Mouse (Mus musculus) kidney, adult 2 months (tissue): ENCODE data around the gene Tmem79. TPM values are rescaled to one million over a fixed set of nuclear protein-coding genes. Genes with fewer than 3 reads are reported as not detected.
"Not testable (repeated sequence)": the region's sequence is repeated elsewhere in the genome, so short reads cannot be mapped to it uniquely, and the experiment has no call there.

Experiments
- DNase-seq: peaks from one replicate; pipeline ENCODE4 v3.0.0; 2021
- H3K27ac ChIP-seq: fragments of 200-500 bp; 2 replicates; pipeline ENCODE4 v1.5.1; 2012; ENCODE audit warnings: low read depth, low read length, control low read depth, inconsistent platforms; ENCODE audit not compliant: insufficient read depth
- H3K27me3 ChIP-seq: fragments of 200-500 bp; replicated peaks from 2 replicates; pipeline ENCODE4 v1.6.1; 2012; ENCODE audit warnings: mild to moderate bottlenecking, moderate library complexity, low read length, inconsistent platforms; ENCODE audit not compliant: control insufficient read depth, insufficient read depth
- H3K36me3 ChIP-seq: fragments of 200-500 bp; 2 replicates; pipeline ENCODE4 v1.6.1; 2012; ENCODE audit warnings: mild to moderate bottlenecking, moderate library complexity, low read length, inconsistent platforms; ENCODE audit not compliant: control insufficient read depth, insufficient read depth
- H3K4me1 ChIP-seq: fragments of 200-500 bp; 2 replicates; pipeline ENCODE4 v1.6.1; 2011; ENCODE audit warnings: low read length; ENCODE audit not compliant: control insufficient read depth, insufficient read depth
- H3K4me3 ChIP-seq: fragments of 200-500 bp; 2 replicates; pipeline ENCODE4 v1.5.1; 2011; ENCODE audit warnings: mild to moderate bottlenecking, low read depth, low read length, control low read depth; ENCODE audit not compliant: insufficient read depth
- CTCF ChIP-seq: fragments of 200-500 bp; conservative IDR thresholded peaks from 2 replicates; pipeline ENCODE4 v1.5.1; 2011; ENCODE audit warnings: low read depth, mild to moderate bottlenecking, control low read depth, low read length, moderate library complexity, mixed read lengths; ENCODE audit not compliant: insufficient read depth, insufficient read length
- POLR2A ChIP-seq: fragments of 200-500 bp; IDR thresholded peaks from one replicate; pipeline ENCODE4 v1.6.1; 2011; ENCODE audit warnings: low read depth, low read length, control low read depth
- WGBS: fragments of 180-500 bp; shearing (Covaris S2); methylation state at CpG from one replicate; pipeline ENCODE4 v1.1.7; 2018; 5-methylcytosine and 5-hydroxymethylcytosine counted together
- polyA plus RNA-seq: library from polyadenylated mRNA; depleted of rRNA; stranded (reverse); fragments of >200 nt; gene quantifications from 2 replicates; pipeline ENCODE4 v1.2.3, GENCODE M21; 2012

Tmem79 gene
- polyA plus RNA-seq, 1 experiment, result 14.1 TPM

DNA sequence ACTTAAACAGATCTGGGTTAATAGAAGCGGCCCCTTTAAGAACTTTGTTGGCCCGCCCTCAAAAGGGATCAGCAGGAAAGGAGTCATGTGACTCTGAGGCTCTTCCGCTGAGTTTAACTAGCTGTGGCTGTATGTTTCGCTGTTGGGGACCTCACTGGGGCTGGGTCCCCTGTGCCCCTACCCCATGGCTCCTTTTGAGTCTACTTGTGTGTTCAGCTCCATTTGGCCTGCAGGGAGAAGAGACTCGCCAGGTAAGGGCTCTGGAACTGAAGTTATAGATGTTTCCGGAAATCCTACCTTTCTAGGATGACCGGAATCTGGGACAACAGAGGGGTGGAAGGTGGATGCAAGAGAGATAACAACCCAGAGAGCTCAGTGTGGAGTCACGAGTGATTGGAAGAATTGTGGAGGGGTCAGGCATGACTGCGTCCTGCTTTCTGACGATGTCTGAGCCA lies 11.0 kb downstream of the Tmem79 start, which contains the start of gene Glmp:
TSS of gene Glmp (plus strand) at position 73 of the 455 bp plus-strand sequence.
- Histone ChIP-seq H3K4me3 (peak within 1 kb of the TSS; percentile 66), H3K4me1 (no peaks in the 10 kb centered on the region; the same call in 1 of the 2 replicates), H3K36me3 (no peaks in the 10 kb centered on the region; the same call in 1 of the 2 replicates), H3K27ac (peak within 1 kb of the TSS; percentile 8; the same call in 1 of the 2 replicates), H3K27me3 (no peaks in the 10 kb centered on the region)
- 0% methylated on average over 10 of the region's 10 CpGs for whole genome bisulfite sequencing
- peak; percentile 86 for DNase-seq
- TF ChIP-seq POLR2A (no peak), CTCF (no peak)

DNA sequence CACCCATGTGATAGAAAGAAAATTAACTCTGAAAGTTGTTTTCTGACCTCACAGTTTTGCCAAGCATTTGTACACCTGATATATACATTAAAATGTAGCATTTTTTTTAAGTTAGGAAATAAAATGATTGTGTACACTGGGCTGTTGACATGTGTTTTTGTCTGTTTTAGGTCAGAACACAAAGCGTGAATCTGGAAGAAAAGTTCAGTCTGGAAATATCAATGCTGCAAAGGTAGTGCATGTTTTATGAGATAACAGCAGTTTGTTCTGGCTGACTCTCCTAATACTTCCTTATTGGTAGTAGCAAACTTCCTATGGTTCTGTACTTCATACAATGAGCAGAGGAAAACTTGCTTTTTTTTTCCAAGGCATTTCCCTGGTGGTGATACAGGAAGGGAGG lies 36.8 kb downstream of the Tmem79 start:
- Histone ChIP-seq H3K27ac (no peak overlapping the region), H3K27me3 (no peaks in the 10 kb centered on the region), H3K4me1 (peaks cover 6% of the 10 kb centered on the region; the same call in 1 of the 2 replicates), H3K4me3 (no peak overlapping the region), H3K36me3 (peaks cover 13% of the 10 kb centered on the region)
- TF ChIP-seq CTCF (no peak), POLR2A (no peak)
- DNase-seq, result no peak
- 89% methylated on average over 1 of the region's 1 CpGs for whole genome bisulfite sequencing

DNA sequence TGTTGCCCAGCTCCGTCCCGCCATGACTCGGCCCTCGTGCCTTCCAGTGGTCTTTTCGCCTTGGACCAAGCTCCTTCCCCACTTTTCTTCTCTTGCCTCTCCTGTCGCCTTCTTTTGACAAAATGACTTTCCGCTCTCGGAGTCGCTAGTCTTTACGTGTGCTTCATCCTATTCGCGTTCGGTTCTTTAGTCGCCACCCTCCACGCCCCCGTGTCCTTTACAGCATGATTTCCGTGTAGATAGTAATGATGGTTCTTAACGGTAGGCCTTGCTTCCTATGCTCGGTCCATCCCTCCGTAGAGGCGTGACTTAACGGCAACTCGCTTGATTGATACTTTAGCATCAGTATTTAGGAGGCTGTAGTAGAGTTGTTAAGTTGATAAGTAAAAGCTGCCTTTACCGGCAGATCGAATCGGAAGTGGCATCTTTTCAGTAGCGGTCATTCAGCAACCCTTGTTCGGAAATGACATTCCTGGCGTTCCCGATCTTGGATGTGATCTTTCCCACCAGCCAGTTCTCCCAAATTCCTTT lies 38.6 kb downstream of the Tmem79 start:
- H3K4me3 ChIP-seq, result peak overlapping the region; percentile 84
- peaks cover 6% of the 10 kb centered on the region; the same call in 1 of the 2 replicates for H3K4me1 ChIP-seq
- no peaks in the 10 kb centered on the region for H3K27me3 ChIP-seq
- WGBS, result under 1% methylated on average over 30 of the region's 30 CpGs
- H3K27ac ChIP-seq, result peak overlapping the region; percentile 72
- H3K36me3 ChIP-seq, result peaks cover 10% of the 10 kb centered on the region
- DNase-seq, result no peak
- TF ChIP-seq CTCF (no peak), POLR2A (no peak)

DNA sequence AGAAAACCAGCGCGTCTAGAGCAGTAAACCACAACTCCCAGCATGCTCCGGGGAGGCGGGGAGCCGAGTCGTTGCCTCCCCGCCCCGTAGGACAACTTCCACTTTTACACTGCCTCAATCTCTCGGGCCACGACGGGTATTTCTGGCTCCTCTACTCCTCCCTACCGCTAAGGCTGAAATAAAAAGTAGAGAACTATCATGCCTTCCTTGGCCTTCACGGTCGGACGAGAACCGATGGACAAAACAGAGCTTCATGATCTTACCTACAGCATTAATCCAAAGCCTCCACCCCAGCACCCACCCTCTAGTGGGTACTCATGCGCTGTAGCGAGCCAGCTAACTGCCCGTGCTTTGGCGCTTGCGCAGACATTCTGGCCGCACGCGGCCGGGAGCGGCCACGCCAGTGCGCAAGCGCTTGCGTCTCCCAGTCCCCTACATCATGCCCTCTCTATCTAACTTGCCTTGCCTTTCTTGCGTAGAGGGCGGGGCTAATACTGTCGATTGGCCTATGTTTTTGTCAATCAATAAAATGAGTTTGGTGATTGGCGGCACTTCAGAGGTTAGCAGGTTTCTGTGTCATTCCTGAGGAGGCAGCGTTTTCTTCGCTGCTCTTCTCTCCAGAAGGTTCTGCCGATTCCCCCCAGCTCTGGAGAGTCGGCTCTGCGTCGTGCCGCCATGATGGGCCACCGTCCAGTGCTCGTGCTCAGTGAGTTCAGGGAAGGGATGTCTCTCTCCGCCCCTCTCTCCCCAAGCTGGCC lies 39.2 kb downstream of the Tmem79 start, which contains the start of the genes Tsacc and Cct3:
TSS of gene Tsacc (minus strand) at position 439 of the 758 bp plus-strand sequence.
TSS of gene Cct3 (plus strand) at position 556 of the 758 bp plus-strand sequence.
- H3K4me1 ChIP-seq, result peaks cover 6% of the 10 kb centered on the region; the same call in 1 of the 2 replicates
- no peaks in the 10 kb centered on the region for H3K27me3 ChIP-seq
- peak within 1 kb of the TSS; percentile 84 for H3K4me3 ChIP-seq
- WGBS, result under 1% methylated on average over 44 of the region's 44 CpGs
- H3K27ac ChIP-seq, result peak within 1 kb of the TSS; percentile 94
- peaks cover 7% of the 10 kb centered on the region for H3K36me3 ChIP-seq
- DNase-seq, result peak; percentile 100
- TF ChIP-seq POLR2A, result peak; percentile 72
- 0 out of 2 replicates have a peak, but pooled peaks have one; percentile 7 for TF ChIP-seq CTCF

DNA sequence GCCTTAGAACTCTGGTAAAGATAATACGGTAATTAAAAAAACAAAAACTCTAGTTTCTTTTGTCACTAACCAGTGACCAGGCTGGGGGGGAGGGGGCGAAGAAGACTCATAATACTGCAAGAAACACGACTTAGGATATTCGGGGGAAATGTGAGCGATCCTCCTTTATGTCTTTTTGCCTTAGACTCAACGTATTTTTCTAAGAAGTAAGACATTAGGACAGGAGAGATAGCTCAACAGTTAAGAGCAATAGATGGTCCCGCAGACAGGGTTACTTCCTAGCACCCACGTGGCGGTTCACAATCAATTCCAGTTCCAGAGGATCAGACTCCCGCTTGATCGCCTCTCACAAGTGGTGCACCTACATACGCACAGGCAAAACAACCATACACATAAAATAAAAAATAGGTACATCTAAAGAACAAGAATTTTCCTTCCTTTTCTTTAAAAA lies 39.8 kb downstream of the Tmem79 start:
- H3K4me3 ChIP-seq, result peak overlapping the region; percentile 74
- H3K4me1 ChIP-seq, result peaks cover 6% of the 10 kb centered on the region; the same call in 1 of the 2 replicates
- TF ChIP-seq CTCF, result no peak
- no peak for TF ChIP-seq POLR2A
- H3K36me3 ChIP-seq, result peaks cover 7% of the 10 kb centered on the region
- no peak overlapping the region for H3K27ac ChIP-seq
- 2% methylated on average over 12 of the region's 12 CpGs for WGBS
- DNase-seq, result no peak
- H3K27me3 ChIP-seq, result no peaks in the 10 kb centered on the region

DNA sequence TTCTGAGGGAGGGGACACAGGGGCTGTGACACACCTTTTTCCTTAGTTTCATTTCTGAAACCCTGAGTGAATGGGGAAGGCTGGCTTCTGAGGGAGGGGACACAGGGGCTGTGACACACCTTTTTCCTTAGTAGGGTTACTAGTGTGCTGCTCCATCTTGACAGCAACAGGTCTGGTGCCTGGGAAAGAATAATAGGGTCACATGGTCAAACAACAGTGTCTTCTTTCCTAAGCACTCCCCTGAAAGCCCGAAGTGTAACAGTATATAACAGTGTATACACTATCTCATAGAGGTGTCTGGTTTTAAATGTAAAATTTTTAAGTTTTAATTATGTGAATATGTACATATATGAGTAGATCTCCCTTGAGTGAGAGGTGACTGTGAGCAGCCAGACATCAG lies 40.7 kb downstream of the Tmem79 start:
- not testable (repeated sequence) for H3K4me1 ChIP-seq, H3K4me3 ChIP-seq, H3K36me3 ChIP-seq, H3K27me3 ChIP-seq, DNase-seq, H3K27ac ChIP-seq
- WGBS, result 38% methylated on average over 1 of the region's 1 CpGs

DNA sequence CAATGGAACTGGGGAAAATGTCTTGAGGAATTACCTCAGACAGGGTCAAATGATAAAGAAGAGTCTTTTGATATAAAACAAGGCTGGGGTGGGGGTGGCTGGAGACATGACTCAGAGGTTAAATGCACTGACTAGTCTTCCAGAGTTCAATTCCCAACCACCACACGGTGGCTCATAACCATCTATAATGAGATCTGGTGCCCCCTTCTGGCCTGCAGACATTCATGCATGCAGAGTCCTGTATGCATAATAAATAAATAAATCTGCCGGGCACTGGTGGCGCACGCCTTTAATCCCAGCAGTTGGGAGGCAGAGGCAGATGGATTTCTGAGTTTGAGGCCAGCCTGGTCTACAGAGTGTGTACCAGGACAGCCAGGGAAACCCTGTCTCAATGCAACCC lies 44.0 kb downstream of the Tmem79 start:
- H3K27ac ChIP-seq, result no peak overlapping the region
- H3K4me1 ChIP-seq, result peaks cover 3% of the 10 kb centered on the region; the same call in 1 of the 2 replicates
- 32% methylated on average over 4 of the region's 4 CpGs for WGBS
- no peak for TF ChIP-seq POLR2A
- peak; percentile 47 for TF ChIP-seq CTCF
- no peaks in the 10 kb centered on the region for H3K36me3 ChIP-seq
- H3K4me3 ChIP-seq, result no peak overlapping the region
- peak; percentile 34 for DNase-seq
- H3K27me3 ChIP-seq, result no peaks in the 10 kb centered on the region

DNA sequence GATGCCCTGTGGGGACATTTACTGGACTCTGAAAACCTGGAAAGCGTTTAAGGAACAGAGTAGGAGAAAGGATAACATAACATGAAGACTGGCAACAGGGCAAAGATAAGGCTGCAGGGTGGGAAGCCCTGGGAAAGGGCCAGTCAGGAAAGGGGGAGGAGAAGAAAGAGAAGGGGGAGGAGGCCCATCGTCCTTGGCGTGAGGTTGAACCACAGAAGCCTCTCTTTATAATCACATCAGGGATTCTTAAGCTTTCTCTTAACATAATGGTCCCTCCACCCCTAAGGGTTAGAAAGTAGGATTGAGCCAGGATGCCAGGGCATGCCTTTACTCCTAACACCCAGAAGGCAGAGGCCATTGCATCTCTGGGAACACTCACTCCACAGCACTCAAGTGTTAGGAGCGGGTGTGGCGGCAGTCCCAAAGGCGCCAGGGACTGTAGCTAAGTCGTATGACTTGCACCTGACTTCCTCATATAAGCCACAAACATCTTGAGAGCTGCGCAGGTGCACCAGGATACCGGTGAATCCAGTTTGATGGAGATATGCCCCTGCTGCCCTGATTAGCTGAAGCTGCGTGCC lies 47.7 kb downstream of the Tmem79 start:
- not testable (repeated sequence) for H3K27ac ChIP-seq, H3K4me1 ChIP-seq, DNase-seq, H3K4me3 ChIP-seq, H3K36me3 ChIP-seq, H3K27me3 ChIP-seq
- 90% methylated on average over 10 of the region's 10 CpGs for WGBS
